Mouse (Mus musculus) left cerebral cortex, adult 18-20 months (tissue): ENCODE measurements around the gene Igsf9. TPM values are rescaled to one million over a fixed set of nuclear protein-coding genes. Genes with fewer than 3 reads are reported as not detected.
A peak's percentile ranks its signal among the peaks of the same experiment; 100 is the strongest.

ENCODE experiments used
- DNase-seq, 2 experiments: peaks; one replicate each; pipeline ENCODE4 v3.0.0; 2021 to 2022; ENCODE audit warnings: low spot score in 2 of 2, mixed read lengths in 1 of 2
- long read RNA-seq, 2 experiments: library from polyadenylated mRNA; stranded (forward); transcript quantifications; one replicate each; pipeline ENCODE4 v2.0.0; 2021
- total RNA-seq, 2 experiments: library from RNA; stranded (reverse); gene quantifications; 2 replicates each; pipeline ENCODE4 v1.2.3; 2021

Igsf9 gene
- 1 to 10 TPM; 6.3 to 7.0 TPM for total RNA-seq
- long read RNA-seq, experiment 1, partial matches to known transcripts, result 2 of 3 reads
- long read RNA-seq, experiment 1, other reads (novel, unspliced or antisense), result 1 of 3 reads
- long read RNA-seq, experiment 2, partial matches to known transcripts, result 1 of 1 reads
- long read RNA-seq, experiment 2, other reads (novel, unspliced or antisense), result 0 of 1 reads

DNA sequence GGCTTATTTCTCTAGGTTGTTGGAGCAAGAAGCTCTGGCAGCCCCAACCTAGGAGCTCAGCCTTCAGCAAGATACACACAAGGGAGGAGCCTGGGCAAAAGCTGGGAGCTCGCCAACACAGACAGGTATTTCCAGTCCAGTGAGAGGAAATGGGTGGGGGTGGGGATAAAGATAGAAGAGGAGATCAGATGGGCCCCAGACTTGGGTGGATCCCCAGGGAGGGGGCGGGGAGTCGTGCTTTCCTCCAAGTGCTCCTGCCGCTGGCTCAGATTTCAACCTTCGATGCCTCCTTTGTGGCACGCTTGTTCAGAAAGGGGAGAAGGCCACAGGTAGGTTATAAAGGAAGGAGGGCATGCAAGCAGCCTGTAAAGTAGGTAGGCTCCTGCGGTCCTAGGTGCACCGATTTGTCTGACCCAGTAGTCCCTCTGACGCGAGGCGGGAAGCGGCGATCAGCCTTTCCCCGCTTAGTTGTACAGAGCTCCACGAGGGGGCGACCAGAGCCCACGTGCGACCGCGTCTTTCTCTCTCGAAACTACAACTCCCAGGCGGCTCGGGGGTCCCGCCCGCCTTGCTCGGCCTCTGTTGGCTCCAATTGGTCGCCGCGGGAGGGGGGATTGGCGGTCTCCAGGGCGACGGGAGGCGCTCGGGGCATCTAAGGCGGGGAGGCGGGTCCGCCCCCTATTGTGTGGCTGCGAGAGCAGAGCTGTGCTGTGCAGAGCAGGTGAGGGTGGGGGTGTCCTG, at the start of gene Igsf9:
TSS of gene Igsf9 (plus strand) at position 249 of the 741 bp plus-strand sequence.
- DNase-seq, result peak; percentile 85 to 92

DNA sequence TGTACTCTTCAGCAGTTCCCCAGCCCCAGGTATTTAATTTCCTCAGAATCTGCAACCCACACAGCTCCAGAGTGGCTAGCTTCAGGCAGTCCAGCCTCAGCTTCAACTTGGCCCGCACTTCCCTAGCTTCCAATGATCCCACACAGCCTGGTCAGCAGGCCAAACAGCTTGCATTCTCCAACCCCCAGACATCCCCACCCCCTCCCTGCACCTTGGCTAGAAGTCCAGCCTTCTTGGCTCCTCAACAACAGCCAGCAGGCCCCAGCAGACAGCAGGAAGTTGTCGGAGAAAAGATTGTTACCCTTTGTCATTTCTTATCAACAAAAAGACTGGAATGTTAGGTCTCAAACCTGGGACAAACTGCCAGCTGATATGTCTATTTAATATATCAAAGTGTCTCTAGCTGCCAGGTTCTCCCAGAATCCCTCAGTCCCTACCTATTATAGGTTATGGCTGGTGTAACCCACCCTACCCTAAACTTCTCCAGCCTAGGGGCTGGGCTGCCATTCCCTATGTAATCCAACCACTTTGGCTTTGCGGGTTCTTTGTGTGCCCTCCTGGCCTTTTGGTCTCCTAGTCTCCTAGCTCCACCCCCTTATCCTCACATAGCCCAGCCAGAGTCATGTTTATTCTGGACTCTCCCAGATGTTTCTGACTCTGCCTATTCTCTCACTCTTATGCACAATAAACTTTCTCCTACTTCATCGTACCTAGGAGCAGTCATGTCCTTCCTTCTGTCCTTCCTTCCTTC, 49.6 kb upstream of the Igsf9 start:
- no peak for DNase-seq

DNA sequence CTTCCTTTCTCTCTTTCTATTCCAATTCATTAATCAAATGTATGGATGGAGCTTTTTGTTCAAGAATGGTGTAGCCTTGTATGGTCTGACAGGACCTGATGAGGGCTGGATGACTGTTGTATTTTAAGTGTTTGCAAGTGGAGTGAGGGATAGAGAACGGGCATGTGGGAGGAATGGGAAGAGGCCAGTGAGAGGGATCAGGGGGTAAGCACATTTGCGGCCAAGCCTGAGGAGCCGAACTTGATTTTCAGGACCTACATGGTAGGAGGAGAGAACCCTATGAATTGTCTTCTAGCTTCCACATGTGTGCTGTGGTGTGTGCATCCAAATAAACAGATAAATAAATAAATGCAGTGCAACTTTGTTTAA, 49.0 kb upstream of the Igsf9 start:
- DNase-seq, result no peak

DNA sequence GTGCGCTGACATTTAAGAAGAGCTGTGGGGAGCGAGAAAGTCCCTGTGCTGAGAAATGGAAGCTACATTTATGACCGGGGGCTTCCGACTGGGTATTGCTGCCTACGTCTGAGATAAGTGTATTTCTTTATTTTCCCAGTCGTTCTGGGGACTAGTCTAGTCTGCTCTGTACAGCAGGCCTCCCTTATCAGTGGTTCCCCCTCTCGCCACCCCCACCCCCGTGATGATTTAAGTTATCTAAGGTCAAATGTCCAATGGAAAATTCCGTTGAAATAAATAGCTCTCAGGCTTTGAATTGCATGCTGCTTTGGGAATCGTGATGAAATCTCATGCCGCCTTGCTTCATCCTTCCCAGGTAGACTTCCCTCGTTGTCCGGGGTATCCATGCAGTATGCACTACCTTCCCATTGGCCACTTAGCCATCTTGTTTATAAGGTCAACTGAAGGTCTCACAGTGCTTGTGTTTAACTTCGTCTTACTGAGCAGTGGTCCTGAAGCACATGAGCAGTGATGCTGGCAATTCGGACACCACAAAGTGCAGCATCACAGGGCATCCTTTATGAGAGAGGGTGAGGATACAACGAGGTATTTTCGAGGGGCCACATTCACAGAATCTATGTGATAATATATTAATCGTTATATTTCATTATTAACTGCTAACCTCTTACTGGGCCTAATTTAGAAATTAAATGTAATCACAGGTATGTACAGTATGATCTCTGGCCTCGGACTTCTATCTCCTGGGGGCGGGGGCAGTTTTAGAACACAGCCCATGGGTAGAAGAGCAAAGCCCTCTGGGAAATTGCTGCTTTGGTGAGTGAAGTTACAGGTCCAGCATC, 48.4 kb upstream of the Igsf9 start:
- DNase-seq, result no peak

DNA sequence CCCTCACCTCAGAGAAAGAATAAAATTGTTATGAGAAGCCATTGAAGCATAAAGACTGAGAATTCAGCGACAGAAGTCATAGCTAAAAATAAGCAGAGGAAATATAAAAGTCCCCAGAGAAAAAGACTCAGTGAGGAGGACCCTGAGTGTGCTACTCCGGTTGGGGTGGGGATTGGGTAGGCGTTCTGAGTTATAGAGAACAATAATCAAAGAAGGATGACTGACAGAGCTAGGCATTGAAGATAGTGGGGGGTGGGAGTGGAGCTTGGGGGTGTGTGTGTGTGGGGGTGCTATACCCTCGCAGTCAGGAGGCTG, 47.8 kb upstream of the Igsf9 start:
- no peak for DNase-seq

DNA sequence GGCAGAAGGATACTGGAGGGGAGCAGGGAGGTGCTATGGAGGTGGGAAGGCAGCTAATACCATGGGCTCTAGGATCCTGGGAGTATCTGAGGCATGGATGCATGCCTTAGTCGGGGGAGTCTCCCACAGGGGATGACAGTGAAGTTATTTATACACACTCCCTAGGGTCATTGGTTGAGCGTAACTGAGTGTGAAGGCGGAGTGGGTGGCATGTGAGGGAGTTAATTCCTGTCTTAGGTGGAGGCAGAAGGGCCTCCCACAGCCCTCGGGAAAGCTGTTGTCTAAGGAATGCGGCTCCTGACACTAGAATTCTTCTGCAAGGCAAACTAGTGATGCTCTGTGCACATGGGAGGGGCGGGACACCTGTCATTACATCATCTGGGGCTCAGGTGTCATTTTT, 44.8 kb upstream of the Igsf9 start:
- DNase-seq, result no peak

DNA sequence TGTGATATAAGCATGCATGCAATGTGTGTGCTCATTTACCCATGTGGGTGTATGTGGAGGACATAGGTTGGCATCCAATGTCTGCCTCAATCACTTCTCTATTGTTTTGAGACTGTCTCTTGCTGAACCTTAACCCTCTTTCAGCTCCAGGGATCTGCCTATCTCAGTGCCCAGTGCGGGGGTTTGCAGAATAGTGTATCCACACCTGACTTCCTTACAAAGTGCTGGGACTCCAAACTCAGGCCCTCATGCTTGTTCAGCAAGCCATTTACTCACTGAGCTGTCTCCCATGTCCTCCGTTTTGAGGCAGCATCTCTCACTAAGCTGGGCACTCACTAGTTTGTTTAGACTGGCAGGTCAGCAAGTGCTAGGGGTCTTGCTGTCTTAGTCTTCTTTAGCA, 43.0 kb upstream of the Igsf9 start:
- no peak for DNase-seq

DNA sequence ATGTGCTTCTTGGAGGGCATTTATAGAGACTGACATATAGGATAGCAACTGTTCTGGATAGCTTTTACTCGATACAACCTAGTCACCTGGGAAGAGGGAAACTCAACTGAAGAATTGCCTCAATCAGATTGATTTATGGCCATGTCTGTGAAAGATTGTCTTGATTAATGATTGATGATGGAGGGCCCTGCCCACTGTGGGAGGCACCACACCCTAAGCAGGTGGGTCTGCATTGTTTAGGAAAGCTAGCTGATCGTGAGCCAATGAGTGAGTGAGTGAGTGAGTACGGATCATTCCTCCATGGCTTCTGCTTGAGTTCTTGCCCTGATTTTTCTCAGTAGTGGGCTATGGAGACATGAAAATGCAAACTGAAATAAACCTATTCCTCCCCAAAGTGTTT, 41.1 kb upstream of the Igsf9 start:
- DNase-seq, result no peak

DNA sequence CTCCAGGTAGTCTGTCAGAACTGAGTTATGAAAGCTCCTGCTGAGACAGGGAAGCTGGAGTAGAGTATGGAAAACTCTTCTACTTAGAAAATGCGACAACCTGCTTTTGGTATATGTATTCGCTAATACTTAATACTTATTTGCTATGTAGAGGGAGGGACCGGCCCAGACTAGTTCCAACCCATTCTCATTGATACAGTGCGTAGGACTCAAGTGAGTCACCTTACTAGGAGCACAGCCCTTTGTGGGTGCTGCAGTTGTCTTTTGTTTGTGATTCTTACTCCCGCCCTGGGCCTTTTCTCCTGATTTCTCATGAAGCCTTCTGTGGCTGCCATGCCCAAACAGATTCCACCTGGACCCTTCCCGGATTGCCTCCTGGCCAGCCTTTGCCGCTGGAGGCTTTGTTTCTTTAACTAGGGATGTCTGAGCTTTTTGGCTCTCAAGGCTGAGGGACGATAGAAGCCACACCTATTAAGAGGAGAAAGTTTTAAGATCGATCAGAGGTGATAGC, 39.6 kb upstream of the Igsf9 start:
- no peak for DNase-seq

DNA sequence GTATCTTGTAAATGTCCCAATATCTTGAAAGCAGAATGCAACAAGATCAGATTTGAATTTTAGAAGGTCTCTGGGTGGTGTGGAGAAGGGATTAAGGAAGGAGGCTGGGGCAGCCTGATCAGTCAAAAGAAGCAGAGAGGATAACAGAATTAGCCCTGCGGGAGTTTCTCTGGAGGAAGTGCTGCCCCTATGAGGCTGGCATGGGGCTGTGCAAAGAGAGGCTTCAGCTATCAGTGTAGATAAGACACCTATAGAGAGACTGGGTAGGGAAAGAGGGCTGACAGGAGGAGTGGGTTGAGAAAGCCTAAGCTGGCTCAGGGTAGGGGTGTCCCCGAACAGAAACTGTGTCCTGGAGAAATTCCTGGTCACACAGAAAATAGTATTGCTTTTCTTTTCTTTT, 31.4 kb upstream of the Igsf9 start:
- no peak for DNase-seq

DNA sequence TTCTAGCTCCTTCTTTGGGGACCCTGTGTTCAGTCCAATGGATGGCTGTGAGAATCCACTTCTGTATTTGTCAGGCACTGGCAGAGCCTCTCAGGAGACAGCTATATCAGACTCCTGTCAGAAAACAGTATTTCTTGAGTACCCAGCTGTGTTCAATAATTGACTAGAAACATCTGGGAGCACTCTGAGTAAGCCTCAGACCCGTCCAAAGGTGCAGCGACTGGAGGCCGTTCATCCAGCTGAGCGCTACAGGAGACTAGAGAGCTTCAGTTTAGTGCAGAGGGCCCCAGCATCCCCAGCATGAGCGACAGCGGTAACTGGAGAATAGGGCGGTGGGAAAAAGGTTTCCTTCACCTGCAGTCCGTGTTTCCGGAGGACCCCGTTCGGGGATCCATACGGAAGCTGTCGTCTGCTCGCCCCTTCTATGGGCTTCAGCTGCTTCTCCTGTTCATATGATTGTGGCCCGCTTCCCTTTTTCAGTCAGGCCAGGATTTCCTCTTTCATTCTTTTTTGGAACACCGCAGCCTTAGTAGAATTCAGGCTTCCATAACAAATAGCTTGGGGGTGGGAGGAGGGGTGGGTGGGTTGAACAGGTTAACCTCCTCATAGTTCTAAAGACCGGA, 30.6 kb upstream of the Igsf9 start:
- no peak for DNase-seq

DNA sequence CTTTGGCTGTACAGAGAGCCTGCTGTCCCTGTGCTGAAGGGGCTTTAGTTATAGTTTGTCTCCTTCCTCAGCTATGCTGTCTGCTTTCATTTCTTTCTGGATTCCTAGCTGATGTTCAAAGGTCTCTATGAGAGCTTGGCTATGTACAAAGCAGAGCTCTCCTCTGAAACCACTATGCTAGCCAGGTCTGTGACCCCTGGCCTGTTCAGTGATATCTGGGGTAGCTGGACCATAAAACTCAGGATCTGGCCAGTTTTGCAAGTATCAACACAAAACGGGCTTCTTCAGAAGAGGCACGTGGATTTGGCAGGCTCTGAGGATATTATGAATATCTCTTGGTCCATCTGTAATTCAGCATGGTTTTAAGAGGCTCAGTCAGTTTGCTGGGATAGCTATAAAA, 28.7 kb upstream of the Igsf9 start:
- DNase-seq, result no peak

DNA sequence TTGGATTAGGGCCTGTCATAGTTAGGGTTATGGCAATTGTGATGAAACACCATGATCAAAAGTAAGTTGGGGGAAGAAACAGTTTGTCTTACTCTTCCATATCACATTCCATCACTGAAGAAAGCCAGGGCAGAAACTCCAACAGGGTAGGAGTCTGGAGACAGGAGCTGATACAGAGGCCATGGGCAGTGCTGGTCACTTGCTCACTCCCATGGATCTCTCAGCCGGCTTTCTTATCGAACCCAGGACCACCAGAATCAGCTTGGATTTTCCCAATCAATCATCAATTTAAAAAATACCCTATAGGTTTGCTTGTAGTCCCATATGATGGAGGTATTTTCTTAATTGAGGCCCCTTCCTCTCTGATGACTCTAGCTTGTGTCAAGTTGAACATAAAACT, 27.8 kb upstream of the Igsf9 start:
- DNase-seq, result no peak

DNA sequence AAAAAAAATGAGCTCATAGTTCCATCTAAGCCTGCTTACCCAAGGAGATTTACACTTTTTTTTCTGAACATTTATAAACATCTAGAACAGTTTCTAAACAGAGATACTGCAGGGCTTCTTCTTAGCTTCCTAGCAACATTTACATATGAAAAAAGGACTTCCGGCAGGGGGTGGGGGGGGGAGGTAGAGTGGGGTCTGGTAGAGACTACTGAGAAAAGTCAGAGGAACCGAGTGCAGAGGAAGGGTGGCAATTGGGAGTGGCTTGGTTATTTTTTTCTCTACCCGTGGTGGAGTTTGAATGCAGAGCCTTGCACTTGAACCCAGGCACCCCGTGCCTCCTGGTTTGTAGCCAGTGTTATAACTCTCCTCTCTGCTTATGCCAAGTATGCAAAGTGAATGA, 26.2 kb upstream of the Igsf9 start:
- DNase-seq, result no peak

DNA sequence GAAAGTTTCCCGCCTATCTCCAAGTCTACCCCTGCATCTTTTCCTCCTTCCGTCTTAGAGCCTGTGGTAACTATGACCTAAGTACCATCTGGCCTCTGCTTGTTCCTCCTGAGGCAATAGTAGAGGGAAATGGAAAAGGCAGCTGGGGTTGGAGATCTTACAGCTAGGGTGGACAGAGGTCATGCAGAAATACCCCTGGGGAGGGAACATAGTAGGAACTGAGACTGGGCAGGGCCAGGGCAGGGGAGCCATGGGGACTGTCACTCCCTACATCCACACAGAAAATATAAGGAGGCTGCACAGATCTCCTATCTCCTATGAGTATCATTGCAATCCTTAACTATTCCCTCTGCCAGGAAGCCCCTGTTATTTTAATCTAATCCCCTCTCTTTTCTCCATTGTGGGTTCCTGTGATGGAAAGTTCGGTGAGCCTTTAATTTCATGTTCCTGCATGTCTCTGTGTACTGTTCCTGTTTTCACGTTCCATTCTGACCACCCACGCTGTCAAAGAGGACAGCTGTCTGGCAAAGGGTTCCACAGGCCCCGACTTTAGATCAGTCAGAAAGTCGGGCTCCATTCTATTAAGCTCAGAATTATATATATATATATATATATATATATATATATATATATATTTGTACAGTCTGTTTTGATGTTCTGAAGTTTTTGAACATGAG, 25.4 kb upstream of the Igsf9 start:
- no peak for DNase-seq

DNA sequence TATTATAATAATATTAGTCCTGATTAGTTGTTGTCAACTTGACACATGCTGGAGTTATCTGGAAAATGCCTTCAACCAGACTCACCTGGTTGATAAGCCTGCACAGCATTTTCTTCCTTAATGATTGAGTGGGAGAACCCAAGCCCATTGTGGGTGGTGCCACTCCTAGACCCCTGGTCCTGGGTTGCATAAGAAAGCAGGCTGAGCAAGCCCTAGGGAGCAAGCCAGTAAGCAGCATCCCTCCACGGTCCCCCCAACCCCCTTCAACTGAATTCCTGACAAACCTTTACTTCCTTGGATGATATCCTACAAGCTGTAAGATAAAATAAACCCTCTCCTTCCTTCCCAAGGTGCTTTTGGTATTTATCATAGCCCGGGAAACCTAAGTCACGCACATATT, 24.4 kb upstream of the Igsf9 start:
- no peak for DNase-seq

DNA sequence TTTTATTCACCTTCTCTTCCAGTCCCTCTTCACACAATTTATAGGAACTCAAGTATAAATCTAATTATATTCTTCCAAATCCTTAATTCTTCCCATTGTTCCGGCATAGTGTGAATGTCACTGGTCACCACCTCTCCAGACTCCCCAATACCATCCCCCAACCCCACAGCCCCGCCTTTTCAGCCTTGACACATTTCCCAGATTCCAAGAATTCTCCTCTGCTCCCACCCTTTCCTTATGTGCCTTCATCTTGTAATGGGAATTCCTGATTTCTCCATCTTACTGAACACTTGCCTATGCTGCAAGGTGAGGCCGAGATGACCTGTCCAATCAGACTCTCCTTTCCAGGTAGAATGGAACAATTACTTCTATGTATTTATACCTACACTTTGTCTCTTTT, 23.5 kb upstream of the Igsf9 start:
- no peak for DNase-seq

DNA sequence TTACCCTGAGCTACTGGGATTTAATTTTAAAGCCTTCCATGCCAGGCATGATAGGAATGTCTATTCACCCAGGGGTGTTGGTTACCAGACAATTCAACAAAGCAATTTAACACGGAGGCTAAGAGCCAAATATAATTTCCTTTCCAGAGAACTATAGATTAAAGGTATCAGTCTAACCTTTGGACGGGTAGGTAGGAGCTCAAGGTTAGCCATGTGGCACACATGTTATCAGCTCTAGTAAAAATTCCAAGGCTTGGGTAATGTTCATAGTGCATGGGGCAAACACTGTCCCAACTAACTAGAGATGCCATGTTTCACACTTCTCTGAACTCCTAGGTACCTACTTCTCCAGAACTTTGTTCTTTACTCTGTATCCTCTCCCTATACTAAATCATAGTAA, 20.0 kb upstream of the Igsf9 start:
- no peak for DNase-seq

DNA sequence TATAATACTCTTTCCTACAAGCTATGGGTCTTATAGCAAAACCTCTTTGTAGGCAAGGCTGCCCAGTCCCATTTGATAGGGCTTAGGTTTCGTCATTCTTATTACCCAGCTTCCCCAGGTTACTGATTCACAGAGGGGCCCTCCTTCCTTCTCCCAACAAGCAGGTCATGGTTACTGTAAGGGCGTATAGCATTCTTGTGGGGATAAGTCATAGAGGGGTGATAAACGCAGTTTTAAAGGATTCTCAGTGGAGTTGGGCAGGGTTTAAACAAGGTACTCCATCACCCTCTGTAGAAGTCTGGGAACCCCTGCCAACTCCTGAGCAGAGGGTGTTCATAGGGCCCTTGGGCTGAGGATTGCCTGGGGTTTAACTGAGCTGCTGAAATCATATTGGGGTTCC, 19.1 kb upstream of the Igsf9 start:
- DNase-seq, result no peak
